Mouse (Mus musculus) heart, embryonic 16.5 days (tissue): ENCODE data around the gene Cc2d2a. TPM values are rescaled to one million over a fixed set of nuclear protein-coding genes. Genes with fewer than 3 reads are reported as not detected.

ENCODE experiments used
- ATAC-seq: fragments of 200-750 bp; cut with Nextera tagmentation; replicated peaks from 2 replicates; pipeline ENCODE4 v1.8.0; 2017; ENCODE audit warnings: moderate number of reproducible peaks; ENCODE audit not compliant: insufficient read depth, low FRiP score; ENCODE audit errors: extremely low read depth
- H3K27ac ChIP-seq: fragments of 300-500 bp; sonication (generic); 2 replicates; pipeline ENCODE4 v1.5.1; 2014; ENCODE audit warnings: mild to moderate bottlenecking, low read length, control low read depth, moderate library complexity
- H3K27me3 ChIP-seq: fragments of 300-500 bp; sonication (generic); 2 replicates; pipeline ENCODE4 v1.6.1; 2014; ENCODE audit warnings: low read length, mixed read lengths; ENCODE audit not compliant: control insufficient read depth, insufficient read depth
- H3K36me3 ChIP-seq: fragments of 300-500 bp; sonication (generic); 2 replicates; pipeline ENCODE4 v1.6.1; 2014; ENCODE audit not compliant: control insufficient read depth, insufficient read depth
- H3K4me1 ChIP-seq: fragments of 300-500 bp; sonication (generic); 2 replicates; pipeline ENCODE4 v1.6.1; 2014; ENCODE audit warnings: low read length, mixed read lengths; ENCODE audit not compliant: control insufficient read depth, insufficient read depth
- H3K4me2 ChIP-seq: fragments of 300-500 bp; sonication (generic); 2 replicates; pipeline ENCODE4 v1.6.1; 2014; ENCODE audit warnings: low read depth, mild to moderate bottlenecking, control low read depth, low read length
- H3K4me3 ChIP-seq: fragments of 300-500 bp; sonication (generic); 2 replicates; pipeline ENCODE4 v1.5.1; 2014; ENCODE audit warnings: mild to moderate bottlenecking, control low read depth, low read length
- H3K9ac ChIP-seq: fragments of 300-500 bp; sonication (generic); 2 replicates; pipeline ENCODE4 v1.6.1; 2014; ENCODE audit warnings: low read length, control low read depth
- H3K9me3 ChIP-seq: fragments of 300-500 bp; sonication (generic); replicated peaks from 2 replicates; pipeline ENCODE4 v1.6.1; 2016; ENCODE audit warnings: low read length; ENCODE audit not compliant: control insufficient read depth
- WGBS: fragments of 180-500 bp; shearing (Covaris S2); extraction: QIAGEN DNeasy Blood & Tissue Kit; methylation state at CpG from one replicate; pipeline ENCODE4 v1.1.7; 2014; 5-methylcytosine and 5-hydroxymethylcytosine counted together
- polyA plus RNA-seq: library from polyadenylated mRNA; unstranded; fragments of >200 nt; fragmentation: Nextera tagmentation; extraction: Ambion mirVana; gene quantifications from 2 replicates; pipeline ENCODE4 v1.2.1, GENCODE M21; 2015

Gene Cc2d2a
- polyA plus RNA-seq, 1 experiment from 2014 or later = 7.5 TPM

DNA sequence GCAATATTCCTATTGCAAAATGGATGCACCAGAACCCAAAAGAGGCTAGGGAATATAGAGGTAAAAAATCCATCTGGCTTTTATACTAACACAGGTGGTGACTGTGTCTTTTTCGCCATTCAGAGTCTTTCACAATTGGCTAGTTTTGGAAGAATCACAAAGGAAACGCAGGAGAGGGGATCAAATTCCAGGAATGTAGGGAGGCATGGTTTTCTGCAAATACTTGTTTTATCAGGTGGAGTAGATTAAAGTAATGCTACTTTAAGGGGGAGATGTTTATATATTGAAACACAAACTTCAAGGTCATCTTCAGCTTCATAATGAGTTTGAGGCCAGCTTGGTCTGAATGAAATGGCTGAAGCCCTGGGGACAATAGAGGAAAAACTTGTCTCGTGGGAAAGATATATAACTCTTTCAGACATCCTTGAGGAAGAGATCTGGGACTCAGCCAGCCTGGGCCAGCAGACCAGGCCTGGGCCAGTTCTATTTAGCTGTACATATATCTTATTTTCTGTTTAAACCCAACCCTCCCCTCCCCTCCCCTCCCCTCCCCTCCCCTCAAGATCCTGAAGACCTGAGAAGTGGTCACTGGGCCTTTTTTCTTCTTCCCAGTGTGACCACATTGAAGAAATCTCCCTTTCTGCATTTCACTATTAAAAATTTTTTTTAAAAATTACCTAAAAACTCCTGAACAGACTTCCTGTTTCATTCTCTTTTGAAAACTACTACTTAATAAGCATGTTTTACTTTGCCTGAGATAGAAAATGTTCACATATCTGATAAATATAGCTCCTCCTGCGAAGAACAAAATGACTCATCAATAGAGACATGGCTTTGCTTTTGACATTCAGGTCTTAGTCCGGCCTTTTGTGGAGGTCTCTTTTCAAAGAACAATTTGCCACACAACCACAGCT is 59.6 kb downstream of the Cc2d2a start:
- Histone ChIP-seq H3K27ac (no peak overlapping the region), H3K36me3 (peaks cover 37% of the 10 kb centered on the region), H3K4me1 (no peaks in the 10 kb centered on the region), H3K4me2 (no peak overlapping the region), H3K9me3 (no peaks in the 10 kb centered on the region), H3K27me3 (no peaks in the 10 kb centered on the region), H3K4me3 (no peak overlapping the region), H3K9ac (no peak overlapping the region)
- no peak for ATAC-seq
- 68% methylated on average over 5 of the region's 5 CpGs for WGBS

DNA sequence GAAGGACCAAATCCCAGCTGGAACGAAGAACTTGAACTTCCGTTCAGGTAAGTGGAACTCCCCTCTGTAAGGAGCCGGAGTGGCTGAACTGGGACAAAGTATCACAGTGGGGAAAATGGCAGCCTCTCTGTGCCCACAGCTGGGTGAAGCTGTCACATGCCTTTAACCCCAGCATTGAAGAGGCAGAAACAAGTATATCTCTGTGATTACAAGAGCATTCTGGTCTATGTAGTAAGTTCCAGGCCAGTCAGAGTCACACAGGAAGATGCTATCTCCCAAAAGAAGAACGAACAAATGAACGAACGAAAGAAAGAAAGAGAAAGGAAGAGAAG is 60.3 kb downstream of the Cc2d2a start:
- Histone ChIP-seq H3K27ac (no peak overlapping the region), H3K4me1 (no peaks in the 10 kb centered on the region), H3K27me3 (no peaks in the 10 kb centered on the region), H3K4me2 (no peak overlapping the region), H3K9me3 (no peaks in the 10 kb centered on the region), H3K4me3 (no peak overlapping the region), H3K36me3 (peaks cover 37% of the 10 kb centered on the region), H3K9ac (no peak overlapping the region)
- WGBS = 96% methylated on average over 6 of the region's 6 CpGs
- no peak for ATAC-seq

DNA sequence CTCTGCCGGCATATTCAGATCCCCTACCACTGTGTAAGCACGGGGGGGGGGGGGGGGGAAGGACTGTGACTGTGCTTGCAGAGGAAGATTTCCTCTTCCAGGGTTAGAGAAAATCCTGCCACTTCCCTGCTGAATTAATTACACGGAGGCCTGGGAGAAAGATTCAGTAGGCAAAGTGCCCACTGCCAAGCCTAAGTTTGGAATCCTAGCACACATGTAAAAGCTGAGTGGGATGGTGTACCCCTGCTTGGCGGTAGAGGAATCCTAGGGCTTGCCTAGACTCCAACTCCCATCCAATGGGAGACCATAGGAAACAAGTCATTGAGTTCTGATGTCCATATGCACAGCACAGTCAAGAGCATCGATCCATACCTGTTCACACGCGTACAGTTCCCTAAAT is 61.7 kb downstream of the Cc2d2a start:
- Histone ChIP-seq H3K4me1 (no peaks in the 10 kb centered on the region; the same call in 1 of the 2 replicates), H3K4me3 (no peak overlapping the region), H3K27me3 (no peaks in the 10 kb centered on the region), H3K4me2 (no peak overlapping the region), H3K36me3 (peaks cover 29% of the 10 kb centered on the region), H3K9ac (no peak overlapping the region), H3K27ac (no peak overlapping the region), H3K9me3 (no peaks in the 10 kb centered on the region)
- 87% methylated on average over 7 of the region's 7 CpGs for WGBS
- ATAC-seq = no peak

DNA sequence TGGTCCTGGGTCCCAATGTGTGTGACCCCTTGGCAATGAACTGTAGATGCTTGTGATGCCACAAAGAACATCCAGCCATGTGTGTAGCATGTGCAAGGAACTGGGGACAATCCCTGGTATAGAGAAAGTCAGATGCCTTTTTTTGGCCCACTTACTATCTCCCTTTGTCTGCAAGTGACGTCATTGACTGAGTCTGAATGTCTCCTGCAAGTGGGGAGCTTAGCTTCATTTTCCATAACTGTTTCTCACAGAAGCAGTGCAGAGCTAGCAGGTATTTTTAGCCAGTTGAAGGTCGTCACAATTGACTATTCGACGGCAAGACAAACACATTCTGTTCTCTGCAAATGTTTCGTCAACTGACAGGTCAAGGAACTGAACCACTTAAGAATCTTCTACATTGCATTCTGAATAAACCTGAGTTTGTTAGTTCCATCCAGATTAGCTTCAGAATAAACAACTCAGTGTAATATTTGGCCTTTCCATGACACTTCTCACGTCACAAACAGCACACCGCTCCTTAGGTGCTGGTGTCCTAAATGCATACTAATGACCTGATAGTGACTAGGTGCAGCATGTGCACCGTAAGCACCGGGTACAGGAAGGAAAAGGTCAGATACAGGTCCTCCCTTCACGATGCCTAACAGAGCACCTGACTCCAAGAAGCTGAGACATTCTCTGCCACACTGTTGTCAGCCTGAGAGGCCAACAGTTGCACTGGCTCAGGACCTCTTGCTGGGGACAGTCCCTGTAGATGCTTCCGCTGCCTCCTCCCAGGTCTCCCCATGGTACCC is 66.4 kb downstream of the Cc2d2a start:
- Histone ChIP-seq H3K36me3 (peaks cover 16% of the 10 kb centered on the region; the same call in 1 of the 2 replicates), H3K4me2 (no peak overlapping the region), H3K4me3 (no peak overlapping the region), H3K27me3 (no peaks in the 10 kb centered on the region), H3K4me1 (no peaks in the 10 kb centered on the region; the same call in 1 of the 2 replicates), H3K9me3 (no peaks in the 10 kb centered on the region), H3K9ac (no peak overlapping the region), H3K27ac (no peak overlapping the region)
- no peak for ATAC-seq
- WGBS = 48% methylated on average over 11 of the region's 11 CpGs

DNA sequence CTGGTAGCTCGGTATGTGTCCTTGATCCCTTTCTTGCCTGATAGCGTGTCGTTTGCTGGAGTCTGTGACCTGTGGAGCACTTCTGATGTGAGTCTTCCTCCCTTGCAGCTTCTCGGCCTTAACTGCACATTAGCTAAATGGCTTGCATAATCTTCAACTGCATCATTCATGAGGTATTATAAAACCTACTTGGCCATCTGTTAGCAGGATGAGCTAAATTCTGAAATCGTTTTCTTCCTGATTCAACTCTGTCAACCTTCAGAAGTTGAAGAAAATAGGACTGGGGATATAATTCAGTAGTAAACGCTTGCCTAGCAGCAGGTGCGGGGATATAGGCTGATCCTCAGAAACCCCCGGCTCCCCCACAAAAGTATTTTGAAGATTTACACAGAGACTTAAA is 70.2 kb downstream of the Cc2d2a start:
- ATAC-seq = no peak
- peaks cover 20% of the 10 kb centered on the region for H3K36me3 ChIP-seq

DNA sequence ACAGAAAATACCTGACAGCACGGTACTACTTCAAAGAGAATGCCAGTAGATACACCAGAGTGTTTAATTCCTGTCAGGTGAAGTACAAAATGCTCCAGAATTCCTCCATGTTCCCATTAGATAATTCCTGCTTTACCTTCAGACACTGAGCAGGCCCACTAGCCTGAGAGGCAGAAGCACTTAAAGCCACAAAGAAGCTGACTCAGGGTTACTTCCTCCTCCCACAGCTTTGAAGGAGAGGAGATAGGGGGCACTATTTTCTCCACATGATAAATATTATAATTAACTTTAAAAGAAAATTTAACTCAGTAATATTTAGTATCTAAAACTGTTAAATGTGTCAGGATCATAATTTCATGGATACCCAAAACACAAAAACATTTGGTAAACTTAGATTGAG is 82.0 kb downstream of the Cc2d2a start:
- no peaks in the 10 kb centered on the region for H3K4me1 ChIP-seq
- ATAC-seq = no peak
- H3K9ac ChIP-seq = no peak overlapping the region
- H3K9me3 ChIP-seq = no peaks in the 10 kb centered on the region
- H3K27ac ChIP-seq = no peak overlapping the region
- H3K27me3 ChIP-seq = no peaks in the 10 kb centered on the region
- H3K4me2 ChIP-seq = no peak overlapping the region
- H3K36me3 ChIP-seq = peaks cover 24% of the 10 kb centered on the region
- H3K4me3 ChIP-seq = no peak overlapping the region
- WGBS = 83% methylated on average over 1 of the region's 1 CpGs

More for the DNA sequence above, 70.2 kb downstream of the Cc2d2a start:
- Histone ChIP-seq H3K27me3 (no peaks in the 10 kb centered on the region), H3K4me1 (no peaks in the 10 kb centered on the region; the same call in 1 of the 2 replicates), H3K27ac (no peak overlapping the region), H3K4me2 (no peak overlapping the region), H3K9ac (no peak overlapping the region), H3K4me3 (no peak overlapping the region), H3K9me3 (no peaks in the 10 kb centered on the region)
- WGBS = 81% methylated on average over 8 of the region's 8 CpGs

DNA sequence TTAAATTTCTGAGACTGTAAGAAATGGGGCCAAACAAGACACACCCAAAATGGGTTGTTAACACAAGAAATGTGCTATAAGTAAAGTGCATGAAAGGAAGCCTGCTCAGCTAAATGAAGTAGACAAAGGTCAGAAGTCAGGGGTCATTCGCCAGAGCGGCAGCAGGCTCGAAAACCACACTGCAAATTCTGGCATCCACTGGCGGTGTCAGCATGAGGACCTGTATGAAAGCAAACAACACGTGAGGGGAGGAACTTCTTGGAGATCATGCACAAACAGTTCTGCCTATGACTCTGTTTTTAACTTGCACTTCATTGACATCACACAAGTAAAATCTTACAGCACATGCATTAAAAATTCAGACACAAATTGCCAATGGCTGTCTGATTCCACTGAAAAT is 83.0 kb downstream of the Cc2d2a start:
- H3K27ac ChIP-seq = no peak overlapping the region
- H3K9ac ChIP-seq = no peak overlapping the region
- no peak overlapping the region for H3K4me2 ChIP-seq
- H3K36me3 ChIP-seq = peaks cover 22% of the 10 kb centered on the region
- WGBS = 73% methylated on average over 5 of the region's 5 CpGs
- H3K9me3 ChIP-seq = no peaks in the 10 kb centered on the region
- H3K4me1 ChIP-seq = no peaks in the 10 kb centered on the region
- ATAC-seq = no peak
- H3K27me3 ChIP-seq = no peaks in the 10 kb centered on the region
- no peak overlapping the region for H3K4me3 ChIP-seq

DNA sequence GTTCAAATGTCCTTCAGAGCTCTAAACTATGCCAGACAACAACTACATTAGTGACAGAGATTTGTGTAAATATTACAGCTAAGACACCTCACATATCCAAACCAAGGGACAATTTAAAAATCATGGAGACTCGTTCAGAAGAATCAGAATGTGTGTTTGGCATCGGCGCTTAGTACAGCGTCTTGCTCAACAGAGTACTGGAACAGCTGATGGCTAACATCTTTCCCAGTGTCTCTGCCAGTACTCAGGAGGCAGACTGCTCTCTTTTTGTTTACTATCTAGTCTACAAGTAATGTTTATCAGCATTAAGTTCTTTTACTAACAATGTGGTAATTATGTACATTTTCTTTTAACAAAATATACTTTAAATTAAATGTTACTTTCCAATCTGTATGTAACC is 85.9 kb downstream of the Cc2d2a start:
- Histone ChIP-seq H3K27me3 (no peaks in the 10 kb centered on the region), H3K27ac (no peak overlapping the region), H3K4me1 (no peaks in the 10 kb centered on the region), H3K9me3 (no peaks in the 10 kb centered on the region), H3K9ac (no peak overlapping the region), H3K4me2 (no peak overlapping the region), H3K4me3 (no peak overlapping the region), H3K36me3 (peaks cover 11% of the 10 kb centered on the region; the same call in 1 of the 2 replicates)
- 89% methylated on average over 4 of the region's 4 CpGs for WGBS
- no peak for ATAC-seq

DNA sequence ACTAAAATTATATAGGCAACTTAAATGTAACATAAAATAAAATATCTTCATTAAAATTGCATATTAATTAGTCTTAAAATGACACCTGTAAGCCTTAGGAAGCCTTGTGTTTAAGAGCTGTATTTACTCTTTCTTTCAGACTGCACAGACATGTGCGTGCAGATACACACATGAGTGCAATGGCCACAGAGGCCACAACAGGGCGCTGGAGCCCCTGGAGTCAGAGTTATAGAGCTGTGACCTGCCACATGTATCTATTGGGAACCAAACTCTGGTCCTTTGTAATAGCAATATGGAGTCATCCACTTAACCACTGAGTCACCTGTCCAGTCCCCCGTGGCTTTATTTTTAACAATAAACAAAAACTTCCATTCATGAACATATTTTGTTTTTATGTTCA is 86.9 kb downstream of the Cc2d2a start:
- Histone ChIP-seq H3K27me3 (no peaks in the 10 kb centered on the region), H3K4me3 (no peak overlapping the region), H3K4me1 (no peaks in the 10 kb centered on the region), H3K9ac (no peak overlapping the region), H3K4me2 (no peak overlapping the region), H3K9me3 (no peaks in the 10 kb centered on the region), H3K27ac (no peak overlapping the region), H3K36me3 (peaks cover 8% of the 10 kb centered on the region; the same call in 1 of the 2 replicates)
- no peak for ATAC-seq
- 87% methylated on average over 3 of the region's 3 CpGs for WGBS
